Mouse (Mus musculus) forebrain, embryonic 10.5 days (tissue): ENCODE results near the gene Ugt1a10. TPM values are rescaled to one million over a fixed set of nuclear protein-coding genes. Genes with fewer than 3 reads are reported as not detected.

Experiments
- DNase-seq: peaks from one replicate; pipeline ENCODE4 v3.0.0-alpha.2; 2017; ENCODE audit warnings: low spot score; ENCODE audit errors: extremely low spot score
- H3K27ac ChIP-seq: fragments of 300-500 bp; sonication (generic); 2 replicates; pipeline ENCODE4 v1.5.1; 2016; ENCODE audit warnings: mild to moderate bottlenecking
- H3K27me3 ChIP-seq: fragments of 300-500 bp; sonication (generic); 2 replicates; pipeline ENCODE4 v1.6.1; 2016; ENCODE audit warnings: mild to moderate bottlenecking; ENCODE audit not compliant: poor library complexity, severe bottlenecking
- H3K36me3 ChIP-seq: fragments of 300-500 bp; sonication (generic); replicated peaks from 2 replicates; pipeline ENCODE4 v1.6.1; 2016; ENCODE audit warnings: mild to moderate bottlenecking, moderate library complexity
- H3K4me1 ChIP-seq: fragments of 300-500 bp; sonication (generic); 2 replicates; pipeline ENCODE4 v1.6.1; 2016
- H3K4me3 ChIP-seq: fragments of 300-500 bp; sonication (generic); 2 replicates; pipeline ENCODE4 v1.5.1; 2016; ENCODE audit warnings: mild to moderate bottlenecking, moderate library complexity
- H3K9me3 ChIP-seq: fragments of 300-500 bp; sonication (generic); 2 replicates; pipeline ENCODE4 v1.6.1; 2016; ENCODE audit warnings: mild to moderate bottlenecking, moderate library complexity
- WGBS: fragments of 180-500 bp; shearing (Covaris S2); methylation state at CpG from one replicate; pipeline ENCODE4 v1.1.7; 2016; 5-methylcytosine and 5-hydroxymethylcytosine counted together
- polyA plus RNA-seq: library from polyadenylated mRNA; unstranded; fragments of >200 nt; fragmentation: Nextera tagmentation; extraction: Ambion mirVana; gene quantifications from 2 replicates; pipeline ENCODE4 v1.2.1, GENCODE M21; 2016

Ugt1a10 gene
- polyA plus RNA-seq, 1 experiment from 2014 or later = not detected

DNA sequence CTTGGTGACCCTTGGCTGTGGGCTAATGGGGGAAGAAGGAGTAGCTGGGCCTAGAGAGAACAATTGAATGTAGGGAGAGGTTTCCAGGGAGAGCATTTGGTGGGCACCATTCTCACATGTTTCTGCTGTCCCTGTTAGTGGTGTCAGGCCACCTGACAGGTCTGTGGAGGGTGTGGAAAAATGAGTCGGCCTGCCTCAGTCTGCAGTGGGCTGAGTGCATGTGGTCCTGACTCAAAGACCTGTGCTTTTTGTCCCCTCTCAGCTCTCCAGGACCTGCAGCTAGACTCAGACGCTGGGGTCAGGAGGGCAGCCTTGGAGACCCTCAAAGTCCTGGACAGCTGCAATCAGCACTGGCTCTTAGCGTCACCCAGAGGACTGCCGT lies 204.4 kb downstream of the Ugt1a10 start:
- Histone ChIP-seq H3K4me1 (no peaks in the 10 kb centered on the region), H3K4me3 (no peak overlapping the region), H3K27me3 (no peaks in the 10 kb centered on the region), H3K27ac (no peak overlapping the region), H3K9me3 (peaks cover 100% of the 10 kb centered on the region), H3K36me3 (peaks cover 54% of the 10 kb centered on the region)
- no peak for DNase-seq
- 81% methylated on average over 4 of the region's 4 CpGs for whole genome bisulfite sequencing

DNA sequence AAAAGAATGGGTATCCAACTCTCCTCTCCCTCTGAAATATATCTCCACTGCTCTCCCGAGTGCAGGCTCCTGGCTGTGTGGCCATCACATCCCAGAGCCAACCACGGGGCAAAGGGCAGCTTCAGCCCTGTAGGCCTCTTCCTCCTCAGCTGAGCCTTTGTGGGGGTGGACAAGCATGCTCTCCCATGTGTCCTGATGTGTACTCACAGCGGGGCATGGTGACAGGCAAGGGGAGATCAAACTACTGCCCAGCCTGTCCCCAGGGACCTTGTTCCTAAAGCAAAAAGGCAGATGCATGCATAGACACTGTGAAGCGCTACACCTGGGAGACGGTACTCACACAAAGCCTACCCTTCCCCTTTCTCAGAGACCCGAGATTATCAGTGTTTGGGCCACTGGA lies 204.9 kb downstream of the Ugt1a10 start:
- Histone ChIP-seq H3K9me3 (peaks cover 100% of the 10 kb centered on the region), H3K27me3 (no peaks in the 10 kb centered on the region)

DNA sequence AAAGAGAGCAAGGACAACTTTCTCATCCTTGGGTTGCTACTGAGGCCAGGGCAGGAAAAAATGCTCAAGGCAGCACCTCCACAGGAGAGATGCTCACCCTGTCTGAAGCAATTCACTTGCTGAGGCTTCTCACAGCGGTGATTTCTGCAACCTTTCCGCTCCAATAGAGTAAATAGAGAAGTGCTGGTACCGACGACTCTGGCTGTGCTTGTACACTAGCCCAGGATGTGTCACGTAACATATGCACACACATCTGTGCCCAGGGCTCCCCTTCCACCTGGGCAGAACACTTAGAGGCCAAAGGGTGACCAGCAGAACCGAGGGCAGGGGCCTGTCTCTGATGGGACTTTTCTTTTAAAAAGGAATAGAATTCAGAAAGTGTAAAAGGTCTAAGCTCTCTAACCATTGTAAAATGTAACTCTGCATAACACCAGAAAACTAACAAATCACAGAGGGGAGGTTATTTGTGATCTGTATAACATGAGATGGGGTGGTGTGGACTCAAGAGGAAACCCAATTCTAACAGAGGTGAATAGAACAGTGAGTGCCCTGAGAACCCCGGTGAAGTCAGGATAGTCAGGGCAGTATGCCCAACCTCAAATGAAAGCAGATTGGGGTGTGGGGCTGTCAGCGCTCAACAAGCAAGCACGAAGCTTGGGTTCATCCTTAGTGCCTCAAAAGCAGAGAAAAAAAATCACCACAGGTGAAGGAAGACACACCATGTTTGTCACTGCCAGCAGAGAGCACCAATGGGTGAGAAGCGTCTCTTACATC lies 205.6 kb downstream of the Ugt1a10 start:
- 86% methylated on average over 10 of the region's 10 CpGs for WGBS
- Histone ChIP-seq H3K4me1 (no peaks in the 10 kb centered on the region), H3K4me3 (no peak overlapping the region), H3K36me3 (peaks cover 66% of the 10 kb centered on the region), H3K27me3 (no peaks in the 10 kb centered on the region), H3K9me3 (peaks cover 100% of the 10 kb centered on the region), H3K27ac (no peak overlapping the region)
- no peak for DNase-seq

More for the DNA sequence above, 204.9 kb downstream of the Ugt1a10 start:
- 87% methylated on average over 6 of the region's 6 CpGs for WGBS
- Histone ChIP-seq H3K36me3 (peaks cover 59% of the 10 kb centered on the region), H3K4me1 (no peaks in the 10 kb centered on the region), H3K4me3 (no peak overlapping the region), H3K27ac (no peak overlapping the region)
- no peak for DNase-seq

DNA sequence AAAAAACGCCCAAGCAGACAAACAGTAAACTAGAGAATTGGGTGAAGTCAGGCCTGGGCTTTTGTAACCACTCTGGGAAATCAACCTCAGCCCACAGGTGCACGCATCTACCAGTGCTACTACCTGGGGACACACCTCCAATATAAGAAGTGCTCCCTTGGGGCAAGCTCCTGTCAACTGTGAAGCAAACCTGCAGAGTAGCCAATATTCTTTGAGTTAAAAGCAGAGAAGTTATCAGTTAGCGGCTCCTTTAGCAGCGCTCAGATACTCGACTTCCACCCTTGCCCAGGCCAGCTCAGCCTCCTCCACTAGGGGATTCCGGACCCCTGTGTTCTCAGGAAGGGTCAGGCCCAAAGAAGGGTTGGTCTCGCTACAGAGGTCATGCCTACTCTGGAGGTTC lies 206.5 kb downstream of the Ugt1a10 start:
- 89% methylated on average over 7 of the region's 7 CpGs for WGBS
- no peak for DNase-seq
- H3K27me3 ChIP-seq = no peaks in the 10 kb centered on the region
- no peak overlapping the region for H3K27ac ChIP-seq
- peaks cover 75% of the 10 kb centered on the region for H3K36me3 ChIP-seq
- peaks cover 99% of the 10 kb centered on the region for H3K9me3 ChIP-seq
- no peaks in the 10 kb centered on the region for H3K4me1 ChIP-seq
- no peak overlapping the region for H3K4me3 ChIP-seq

DNA sequence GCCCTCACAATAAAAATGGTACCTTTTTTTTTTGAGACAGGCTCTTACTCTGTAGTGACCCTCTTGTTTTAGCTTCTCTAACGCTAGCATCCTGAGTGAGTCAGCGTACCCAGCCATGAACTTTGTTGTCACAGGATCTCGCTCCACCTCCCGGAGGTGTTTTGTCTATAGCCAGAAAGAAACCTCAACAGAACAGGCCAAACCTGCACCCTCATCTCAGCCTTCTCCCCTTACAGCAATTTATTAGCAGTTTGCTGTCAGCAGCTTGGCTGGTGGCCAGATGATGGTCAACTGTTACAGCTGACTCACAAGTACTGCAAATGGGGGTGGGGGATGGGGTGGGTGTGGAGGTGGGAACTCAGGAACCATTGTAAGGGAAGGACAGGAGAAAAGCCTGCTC lies 207.1 kb downstream of the Ugt1a10 start:
- no peaks in the 10 kb centered on the region for H3K4me1 ChIP-seq
- peaks cover 99% of the 10 kb centered on the region for H3K9me3 ChIP-seq
- no peaks in the 10 kb centered on the region for H3K27me3 ChIP-seq
- H3K4me3 ChIP-seq = no peak overlapping the region
- 89% methylated on average over 4 of the region's 4 CpGs for WGBS
- peaks cover 80% of the 10 kb centered on the region for H3K36me3 ChIP-seq
- no peak overlapping the region for H3K27ac ChIP-seq
- no peak for DNase-seq

DNA sequence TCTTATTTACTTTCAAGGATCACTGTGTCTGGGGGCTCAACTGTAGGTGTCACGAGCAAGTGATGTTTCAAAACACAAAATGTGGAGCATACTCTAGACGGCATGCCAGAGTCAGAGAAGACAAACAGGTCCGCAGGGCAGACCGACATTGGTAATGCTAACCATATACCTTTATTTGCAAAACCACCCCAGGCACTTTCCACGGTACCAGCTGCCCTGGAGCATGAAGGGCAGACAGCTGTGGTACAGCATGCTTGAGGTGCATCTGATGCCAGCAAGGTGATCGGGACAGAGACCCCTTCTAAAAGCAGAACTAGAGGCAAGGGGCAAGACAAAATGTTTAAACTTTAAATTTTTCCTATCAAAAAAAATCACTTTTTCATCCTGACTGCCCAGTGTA lies 207.8 kb downstream of the Ugt1a10 start:
- WGBS = 78% methylated on average over 6 of the region's 6 CpGs
- Histone ChIP-seq H3K36me3 (peaks cover 88% of the 10 kb centered on the region), H3K27me3 (no peaks in the 10 kb centered on the region), H3K4me3 (no peak overlapping the region), H3K9me3 (peaks cover 99% of the 10 kb centered on the region), H3K27ac (no peak overlapping the region), H3K4me1 (no peaks in the 10 kb centered on the region)
- DNase-seq = no peak

DNA sequence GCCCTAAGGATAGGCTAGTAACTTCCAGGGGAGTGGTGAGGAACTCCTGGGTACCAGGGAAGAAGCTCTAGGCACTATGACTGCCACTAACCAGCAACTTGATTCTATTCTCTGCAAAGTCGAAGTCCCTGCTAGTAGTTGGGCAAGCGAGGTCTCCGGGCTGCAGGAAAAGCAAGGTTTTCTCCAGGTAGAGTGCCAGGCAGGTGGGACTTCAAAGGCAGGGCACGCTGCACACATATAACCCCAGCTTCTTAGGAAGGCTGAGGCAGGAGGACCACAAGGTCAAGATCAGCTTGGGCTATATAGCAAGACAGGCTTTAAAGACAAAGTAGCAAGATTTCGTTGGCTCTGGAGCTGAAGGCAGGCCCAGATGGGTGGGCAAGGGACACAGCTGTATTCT lies 208.6 kb downstream of the Ugt1a10 start:
- Histone ChIP-seq H3K4me3 (no peak overlapping the region), H3K4me1 (no peaks in the 10 kb centered on the region), H3K27me3 (no peaks in the 10 kb centered on the region), H3K27ac (no peak overlapping the region), H3K36me3 (peaks cover 96% of the 10 kb centered on the region), H3K9me3 (peaks cover 96% of the 10 kb centered on the region)
- WGBS = 90% methylated on average over 5 of the region's 5 CpGs
- DNase-seq = no peak

DNA sequence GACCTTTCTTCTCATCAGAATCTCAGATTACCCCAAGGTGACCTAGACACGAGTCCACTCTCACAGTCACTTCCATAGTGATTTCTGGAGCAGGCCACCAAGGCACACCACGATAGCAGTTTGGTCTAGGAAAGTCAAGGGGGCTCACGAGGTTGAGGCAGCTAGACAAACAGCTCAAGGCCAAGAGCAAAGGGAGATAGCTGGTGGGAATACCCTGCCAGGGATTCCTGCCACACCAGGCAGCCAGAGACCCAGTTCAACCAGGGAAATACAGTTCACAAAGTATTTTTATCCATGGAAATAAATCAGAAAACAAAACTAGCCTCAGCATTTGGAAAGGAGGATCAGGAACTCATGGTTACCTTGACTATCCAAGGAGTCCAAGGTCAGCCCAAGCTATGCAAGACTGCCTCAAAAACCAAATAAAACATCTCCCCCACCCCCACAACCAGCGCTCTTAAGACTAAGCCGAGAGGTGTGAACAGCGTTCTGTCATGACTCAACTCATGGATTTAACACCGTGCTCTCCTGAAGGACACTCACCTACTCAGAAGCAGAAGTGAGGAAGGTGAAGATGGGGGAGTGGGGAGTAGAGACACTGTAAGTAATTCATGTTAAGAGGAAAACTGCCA lies 209.2 kb downstream of the Ugt1a10 start:
- Histone ChIP-seq H3K27me3 (no peaks in the 10 kb centered on the region), H3K4me3 (no peak overlapping the region), H3K27ac (no peak overlapping the region), H3K9me3 (peaks cover 93% of the 10 kb centered on the region), H3K4me1 (no peaks in the 10 kb centered on the region), H3K36me3 (peaks cover 100% of the 10 kb centered on the region)
- DNase-seq = no peak
- 89% methylated on average over 7 of the region's 7 CpGs for WGBS

DNA sequence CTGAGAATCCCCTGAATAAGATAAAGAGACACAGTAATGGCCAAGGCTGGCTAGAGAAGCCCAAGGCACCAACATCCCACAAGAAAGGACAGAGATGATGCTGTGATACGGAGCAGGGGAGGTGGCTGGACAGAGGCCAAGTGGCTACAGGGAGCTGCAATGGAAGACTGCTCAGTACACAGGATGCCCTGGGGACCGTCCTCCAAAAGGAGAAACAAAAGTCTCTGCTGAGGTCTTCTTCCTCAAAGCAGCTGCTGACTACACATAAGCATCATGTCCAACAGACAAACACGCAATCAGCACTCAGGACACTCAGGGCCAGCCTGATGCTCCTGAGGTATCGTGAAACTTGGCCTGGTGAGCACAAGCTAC lies 209.7 kb downstream of the Ugt1a10 start:
- Histone ChIP-seq H3K36me3 (peaks cover 100% of the 10 kb centered on the region), H3K27me3 (no peaks in the 10 kb centered on the region), H3K27ac (no peak overlapping the region), H3K9me3 (peaks cover 92% of the 10 kb centered on the region), H3K4me3 (no peak overlapping the region), H3K4me1 (no peaks in the 10 kb centered on the region)
- no peak for DNase-seq
- 82% methylated on average over 4 of the region's 4 CpGs for WGBS

DNA sequence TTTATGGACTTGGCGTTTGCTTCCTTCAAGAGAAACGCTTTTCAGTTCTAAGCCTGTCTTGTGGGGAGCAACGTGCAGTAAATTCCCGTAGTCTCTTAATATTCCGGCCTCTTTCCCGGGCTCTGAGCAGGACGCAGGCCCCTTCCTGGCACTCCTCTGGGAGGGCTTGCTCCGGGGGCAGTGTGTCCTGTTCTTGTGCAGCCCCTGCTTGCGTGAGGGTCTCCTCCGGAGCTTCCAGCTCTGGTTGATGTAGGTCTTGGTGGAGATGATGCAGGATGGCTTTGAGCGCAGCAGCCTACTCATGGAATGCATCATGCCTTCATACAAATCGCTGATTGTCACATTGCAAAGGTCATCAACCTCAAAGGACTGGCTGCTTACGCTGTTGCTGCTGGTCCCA lies 210.9 kb downstream of the Ugt1a10 start:
- H3K4me1 ChIP-seq = no peaks in the 10 kb centered on the region
- H3K9me3 ChIP-seq = peaks cover 80% of the 10 kb centered on the region
- peaks cover 96% of the 10 kb centered on the region for H3K36me3 ChIP-seq
- no peak for DNase-seq
- 90% methylated on average over 13 of the region's 13 CpGs for WGBS
- no peaks in the 10 kb centered on the region for H3K27me3 ChIP-seq
- H3K27ac ChIP-seq = no peak overlapping the region
- H3K4me3 ChIP-seq = no peak overlapping the region

DNA sequence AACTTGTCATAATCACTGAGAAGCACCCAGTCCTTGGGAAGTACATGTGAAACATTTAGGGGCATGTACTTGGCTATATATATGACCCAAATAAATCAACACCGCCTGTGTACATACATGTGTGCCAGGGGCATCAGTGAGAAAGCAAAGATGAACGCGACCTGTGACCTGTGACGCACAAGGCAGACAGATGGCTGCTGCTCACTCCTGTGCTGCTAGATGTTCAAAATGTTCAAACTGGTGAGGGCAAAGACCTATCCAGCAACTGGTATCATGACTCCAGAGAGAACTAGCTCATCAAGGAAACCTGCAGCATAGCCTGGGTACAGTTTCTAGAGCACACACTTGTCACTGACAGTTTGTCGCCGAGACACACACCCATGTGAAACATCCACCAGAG lies 212.3 kb downstream of the Ugt1a10 start:
- DNase-seq = no peak
- no peaks in the 10 kb centered on the region for H3K27me3 ChIP-seq
- H3K27ac ChIP-seq = no peak overlapping the region
- 93% methylated on average over 6 of the region's 6 CpGs for WGBS
- H3K36me3 ChIP-seq = peaks cover 96% of the 10 kb centered on the region
- peaks cover 74% of the 10 kb centered on the region for H3K9me3 ChIP-seq
- no peak overlapping the region for H3K4me3 ChIP-seq
- no peaks in the 10 kb centered on the region for H3K4me1 ChIP-seq

DNA sequence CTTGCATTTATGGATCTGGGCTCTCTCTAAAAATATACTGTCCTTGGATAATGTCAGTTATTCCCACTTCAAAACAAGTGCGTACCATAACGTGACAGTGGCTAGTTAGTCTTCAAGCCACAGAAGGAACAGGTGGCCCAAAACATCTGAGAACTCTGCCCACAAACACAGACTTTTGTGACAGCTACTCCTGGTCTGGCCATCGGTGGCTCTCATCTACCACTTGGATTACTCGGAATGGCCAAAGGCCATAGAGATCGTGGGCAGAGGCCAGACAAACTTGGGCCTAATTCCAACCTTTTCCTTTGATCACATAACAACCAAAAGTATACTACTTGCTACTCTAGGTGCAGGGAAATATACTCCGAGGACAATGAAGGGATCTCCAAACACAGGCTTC lies 212.9 kb downstream of the Ugt1a10 start:
- peaks cover 72% of the 10 kb centered on the region for H3K9me3 ChIP-seq
- 89% methylated on average over 6 of the region's 6 CpGs for WGBS

More for the DNA sequence above, 212.9 kb downstream of the Ugt1a10 start:
- Histone ChIP-seq H3K36me3 (peaks cover 96% of the 10 kb centered on the region), H3K4me3 (no peak overlapping the region), H3K27me3 (no peaks in the 10 kb centered on the region), H3K4me1 (no peaks in the 10 kb centered on the region), H3K27ac (no peak overlapping the region)
- DNase-seq = no peak
